Mouse (Mus musculus): ENCODE data around the gene Plekhm1. TPM values are rescaled to one million over a fixed set of nuclear protein-coding genes. Genes with fewer than 3 reads are reported as not detected.
"Not testable (repeated sequence)": the region's sequence is repeated elsewhere in the genome, so short reads cannot be mapped to it uniquely, and the experiment has no call there.

The Plekhm1 gene
- total RNA-seq (2021): 10 to 100 TPM; 17.0 to 17.7 TPM
- long read RNA-seq, experiment 1, partial matches to known transcripts: 4 of 11 reads
- long read RNA-seq, experiment 1, other reads (novel, unspliced or antisense): 7 of 11 reads
- long read RNA-seq, experiment 2, partial matches to known transcripts: 1 of 5 reads
- long read RNA-seq, experiment 2, other reads (novel, unspliced or antisense): 4 of 5 reads

DNA sequence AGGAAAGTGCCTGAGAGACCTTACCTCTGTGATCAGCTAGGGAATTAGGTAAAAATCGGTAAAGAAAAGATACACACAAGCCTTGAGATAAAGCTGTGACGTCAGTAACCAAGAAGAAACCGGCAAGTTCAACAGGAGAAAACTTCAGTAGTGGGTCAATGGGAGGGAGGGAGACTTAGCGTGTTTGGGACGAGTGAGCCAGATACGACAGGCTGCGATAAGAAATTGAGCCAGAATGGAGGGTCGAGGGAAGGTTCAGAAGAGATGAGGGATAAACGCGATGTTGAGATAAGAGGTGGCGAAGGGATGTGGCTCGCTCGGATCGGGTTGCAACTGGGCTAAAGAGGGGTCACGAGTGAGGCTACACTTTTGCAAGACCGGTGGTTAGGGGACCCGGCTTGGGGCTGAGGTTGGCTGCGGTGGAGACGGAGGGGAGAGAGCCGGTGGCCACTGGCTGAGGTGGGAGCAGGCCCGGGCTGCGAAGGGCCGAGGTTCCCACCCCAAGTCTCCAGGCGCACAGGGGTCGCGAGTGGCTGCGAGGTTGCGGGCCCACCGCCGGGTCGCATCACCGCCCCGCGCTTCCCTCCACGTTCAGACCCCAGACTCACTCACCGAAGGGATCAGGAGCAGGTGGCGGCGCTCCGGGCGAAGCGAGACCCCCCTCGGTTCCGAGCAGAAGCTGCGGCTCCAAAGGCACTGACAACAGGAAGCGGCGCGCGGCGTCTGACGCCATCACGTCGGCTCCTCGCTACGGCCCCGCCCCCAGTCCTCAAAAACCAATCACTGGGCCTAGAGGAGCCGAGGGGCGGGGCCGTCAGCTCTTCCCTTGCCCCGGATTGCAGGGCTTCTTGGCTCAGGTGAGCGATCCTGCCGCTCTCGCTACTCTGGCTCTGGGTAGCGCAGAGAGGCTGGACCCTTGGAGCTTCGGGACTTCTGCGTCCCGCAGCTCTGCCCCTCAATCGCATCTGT is at the start of gene Plekhm1:
TSS of gene Plekhm1 (minus strand) at position 707 of the 969 bp plus-strand sequence.
- DNase-seq (ENCODE audit: low spot score in 2 of 2): peak; percentile 92 to 97

GRCm38 (mm10) chr11:103451105-103451504 is 38.6 kb upstream of the Plekhm1 start:
- DNase-seq (ENCODE audit: low spot score in 2 of 2): not testable (repeated sequence)

- DNase-seq (ENCODE audit: low spot score in 2 of 2): not testable (repeated sequence)
These were observed 37.2 kb upstream of the Plekhm1 start for GRCm38 (mm10) chr11:103449721-103450120.

- no peak for DNase-seq (ENCODE audit: low spot score in 2 of 2)
These were observed 31.2 kb upstream of the Plekhm1 start for GRCm38 (mm10) chr11:103443678-103444077.

DNA sequence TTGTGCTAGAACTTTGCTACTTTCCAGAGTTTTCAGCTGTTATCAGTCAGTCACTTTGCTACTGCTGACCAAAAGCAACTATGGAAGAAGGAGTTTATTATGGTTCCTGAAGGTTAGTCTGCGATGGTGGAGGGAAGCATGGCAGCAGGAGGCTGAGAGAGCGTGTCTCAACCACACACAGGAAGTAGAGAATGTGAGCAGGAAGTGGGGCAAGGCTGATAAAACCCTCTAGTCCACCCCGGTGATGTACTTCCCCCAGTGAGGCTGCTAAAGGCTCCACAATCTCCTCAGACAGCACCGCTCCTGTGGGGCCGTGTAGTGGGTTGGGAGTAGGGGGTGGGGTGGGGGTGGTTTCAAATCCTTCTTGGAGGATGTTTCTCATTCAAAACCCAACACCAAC is 23.8 kb upstream of the Plekhm1 start:
- no peak for DNase-seq (ENCODE audit: low spot score in 2 of 2)

DNA sequence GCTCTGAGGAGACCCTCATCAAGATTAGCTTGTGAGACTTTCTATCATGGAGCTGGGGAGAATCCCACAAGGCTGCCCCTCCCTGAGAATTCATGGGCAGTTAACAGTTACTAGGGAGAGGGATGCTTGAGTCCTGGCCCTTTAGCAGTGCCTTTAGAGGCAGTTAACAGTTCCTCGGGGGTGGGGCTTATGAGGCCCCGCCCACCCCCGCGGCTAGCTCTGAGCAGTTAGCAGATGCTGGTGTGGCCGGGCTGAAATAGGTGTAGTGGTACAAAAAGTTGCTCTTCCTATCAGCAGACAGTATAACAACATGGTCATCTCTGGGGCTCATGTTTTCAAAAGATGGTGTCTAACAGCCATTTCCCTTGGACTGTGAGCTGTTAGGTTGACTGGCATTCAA is 12.5 kb upstream of the Plekhm1 start:
- no peak for DNase-seq (ENCODE audit: low spot score in 2 of 2)

DNA sequence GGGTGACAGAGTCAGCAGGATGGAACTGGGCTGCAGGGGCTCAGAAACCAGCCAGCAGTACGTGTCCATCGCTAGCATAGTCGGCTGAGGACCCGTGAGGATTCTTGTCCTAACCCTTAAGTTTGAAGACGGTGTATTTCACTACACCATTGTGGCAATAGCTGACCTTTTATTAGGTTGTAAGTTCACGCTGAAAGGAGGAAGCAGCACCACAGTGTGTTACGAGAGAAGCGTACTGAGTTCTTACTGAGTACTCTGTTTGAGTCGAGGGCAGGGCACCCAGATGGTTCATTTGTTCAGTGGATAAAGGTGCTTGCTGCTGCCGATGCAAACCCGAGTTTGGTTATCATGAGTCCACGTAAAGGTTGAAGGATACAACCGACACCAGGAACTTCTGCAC is 7.2 kb upstream of the Plekhm1 start:
- DNase-seq (ENCODE audit: low spot score in 2 of 2): no peak

DNA sequence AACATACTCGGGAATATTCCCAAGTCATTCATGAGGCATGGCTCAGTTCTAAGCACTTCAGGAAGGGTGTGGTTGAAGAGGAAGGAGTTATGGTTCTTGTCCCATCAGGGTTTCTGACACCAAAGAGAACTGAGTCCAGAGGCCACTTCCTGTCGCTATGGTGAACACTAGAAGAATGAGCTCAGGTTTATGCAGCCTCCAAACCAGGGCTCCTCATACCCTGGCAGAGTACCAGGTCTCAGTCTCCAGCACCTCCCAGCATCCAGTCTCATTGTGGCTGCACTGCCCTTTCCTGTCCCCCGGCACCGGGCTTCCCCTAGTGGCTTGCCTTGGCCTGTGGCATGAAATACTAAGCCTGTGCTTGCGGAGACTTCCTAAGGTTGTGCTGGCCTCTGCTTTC is 6.7 kb upstream of the Plekhm1 start:
- no peak for DNase-seq (ENCODE audit: low spot score in 2 of 2)

DNA sequence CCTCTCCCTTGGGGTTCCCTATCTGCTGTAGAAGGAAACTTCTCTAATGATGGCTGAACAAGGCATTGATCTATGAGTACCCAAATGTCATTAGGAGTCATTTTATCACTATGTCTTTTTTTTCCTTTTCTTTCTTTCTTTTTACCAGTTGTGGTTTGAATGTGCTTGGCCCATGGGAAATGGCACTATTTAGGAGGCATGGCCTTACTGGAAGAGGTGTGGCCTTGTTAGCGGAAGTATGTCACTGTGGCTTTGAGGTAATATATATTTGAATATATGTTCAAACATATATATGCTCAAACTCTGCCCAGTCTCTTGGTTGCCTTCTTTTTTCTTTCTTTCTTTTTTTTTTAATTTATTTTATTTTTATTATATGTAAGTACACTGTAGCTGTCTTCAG is 1.0 kb upstream of the Plekhm1 start:
- no peak for DNase-seq (ENCODE audit: low spot score in 2 of 2)

- DNase-seq (ENCODE audit: low spot score in 2 of 2): no peak
These were observed 500 bp upstream of the Plekhm1 start for GRCm38 (mm10) chr11:103412950-103413423.

DNA sequence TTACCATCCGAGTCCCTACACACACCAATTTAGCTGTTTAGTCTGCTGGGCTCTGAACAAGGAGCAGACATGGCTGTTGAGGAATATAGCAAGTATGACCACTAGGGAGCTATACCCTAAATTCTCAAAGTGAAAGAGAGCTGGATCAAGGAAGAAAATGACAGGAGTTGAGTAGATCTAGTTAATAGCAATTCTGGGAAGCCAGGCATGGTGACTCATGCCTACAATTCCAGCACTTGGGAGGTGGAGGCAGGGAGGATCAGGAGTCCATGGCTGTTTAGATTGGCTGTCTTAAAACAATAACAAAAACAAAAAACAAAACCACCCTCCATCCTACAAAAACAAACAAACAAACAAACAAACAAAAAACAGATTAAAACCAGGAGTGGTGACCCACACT is 1.2 kb downstream of the Plekhm1 start:
- no peak for DNase-seq (ENCODE audit: low spot score in 2 of 2)

DNA sequence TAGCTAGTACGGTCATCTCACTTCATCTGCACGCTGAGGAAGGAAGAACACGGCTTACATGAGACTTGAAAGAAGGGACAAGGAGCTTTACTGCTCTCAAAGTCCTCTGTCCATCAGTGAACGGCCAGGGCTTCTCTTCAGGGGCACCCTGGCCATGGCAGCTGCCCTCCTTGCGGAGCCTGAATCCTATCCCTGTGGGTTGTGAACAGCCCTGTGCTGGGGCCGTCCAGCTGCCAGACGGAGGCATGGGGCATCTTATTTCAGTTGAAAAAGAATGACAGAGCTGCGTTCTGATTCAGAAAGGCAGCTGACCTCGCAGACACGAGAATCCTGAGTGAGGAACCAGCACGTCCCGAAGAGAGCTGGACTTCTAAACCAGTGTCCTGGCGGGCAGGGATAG is 3.6 kb downstream of the Plekhm1 start:
- DNase-seq (ENCODE audit: low spot score in 2 of 2): no peak

DNA sequence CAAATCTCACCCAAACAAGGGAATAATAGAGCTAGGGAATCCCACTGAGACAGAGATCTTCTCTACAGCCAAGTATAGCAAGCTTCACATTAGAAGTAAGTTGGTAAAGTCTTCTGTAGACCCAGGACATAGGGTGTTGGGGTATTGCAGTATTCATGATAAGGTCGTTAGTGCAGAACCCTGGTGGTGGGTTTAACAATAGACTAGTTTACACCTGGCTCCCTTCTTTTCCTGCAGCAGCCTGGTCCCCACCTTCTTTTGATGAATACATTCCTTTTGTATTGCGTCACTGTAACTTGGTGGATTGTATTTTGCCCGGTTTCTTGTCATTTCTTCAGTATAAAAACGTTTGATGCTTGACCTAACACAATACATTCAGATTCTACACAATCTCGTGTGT is 5.4 kb downstream of the Plekhm1 start:
- DNase-seq (ENCODE audit: low spot score in 2 of 2): not testable (repeated sequence)

- no peak for DNase-seq (ENCODE audit: low spot score in 2 of 2)
These were observed 5.9 kb downstream of the Plekhm1 start for GRCm38 (mm10) chr11:103406551-103406950.

DNA sequence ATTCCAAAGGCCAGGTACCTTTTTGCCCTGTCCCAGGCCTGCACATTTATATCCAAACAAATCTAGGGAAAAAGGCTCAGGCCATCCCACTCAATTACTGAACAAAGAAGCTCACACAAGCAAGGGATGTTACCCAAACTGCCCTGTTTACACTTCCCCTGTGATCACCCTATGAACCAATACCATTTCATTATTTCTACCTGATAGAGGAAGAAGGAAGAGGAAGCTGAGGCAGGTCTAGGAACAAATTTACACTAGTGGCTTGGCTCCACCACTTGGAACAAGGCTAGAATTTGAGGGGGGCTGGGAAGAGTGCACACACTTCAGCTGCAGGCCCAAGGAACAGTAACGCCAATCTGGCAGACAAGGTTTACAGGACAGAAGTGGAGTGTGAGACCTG is 6.7 kb downstream of the Plekhm1 start:
- no peak for DNase-seq (ENCODE audit: low spot score in 2 of 2)

- no peak for DNase-seq (ENCODE audit: low spot score in 2 of 2)
These were observed 7.9 kb downstream of the Plekhm1 start for GRCm38 (mm10) chr11:103404618-103405017.

GRCm38 (mm10) chr11:103403776-103404175 is 8.7 kb downstream of the Plekhm1 start:
- no peak for DNase-seq (ENCODE audit: low spot score in 2 of 2)

GRCm38 (mm10) chr11:103402738-103403137 is 9.7 kb downstream of the Plekhm1 start:
- DNase-seq (ENCODE audit: low spot score in 2 of 2): peak in 1 of 2 experiments; percentile 41

DNA sequence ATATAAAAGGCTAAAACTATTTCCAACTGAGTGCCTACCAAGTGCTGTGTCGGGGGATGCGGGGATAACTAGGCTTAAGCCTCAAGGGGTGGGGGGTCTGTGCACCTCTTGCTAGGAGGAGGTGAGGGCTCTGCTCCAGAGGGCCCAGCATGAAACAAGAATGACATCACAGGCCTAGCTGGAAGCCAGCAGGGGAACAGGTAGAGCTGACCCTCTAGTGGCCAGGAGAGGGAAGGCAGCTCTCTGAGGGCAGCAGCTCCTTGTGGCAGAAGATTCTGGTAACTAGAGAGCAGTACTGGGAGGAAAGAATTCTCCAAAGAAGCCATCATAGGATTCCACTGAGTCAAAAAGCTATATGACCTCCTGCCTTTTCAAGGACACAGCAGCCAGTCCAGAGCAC is 10.3 kb downstream of the Plekhm1 start:
- peak in 1 of 2 experiments; percentile 16 for DNase-seq (ENCODE audit: low spot score in 2 of 2)

- DNase-seq (ENCODE audit: low spot score in 2 of 2): no peak
These were observed 12.5 kb downstream of the Plekhm1 start for GRCm38 (mm10) chr11:103399986-103400385.

DNA sequence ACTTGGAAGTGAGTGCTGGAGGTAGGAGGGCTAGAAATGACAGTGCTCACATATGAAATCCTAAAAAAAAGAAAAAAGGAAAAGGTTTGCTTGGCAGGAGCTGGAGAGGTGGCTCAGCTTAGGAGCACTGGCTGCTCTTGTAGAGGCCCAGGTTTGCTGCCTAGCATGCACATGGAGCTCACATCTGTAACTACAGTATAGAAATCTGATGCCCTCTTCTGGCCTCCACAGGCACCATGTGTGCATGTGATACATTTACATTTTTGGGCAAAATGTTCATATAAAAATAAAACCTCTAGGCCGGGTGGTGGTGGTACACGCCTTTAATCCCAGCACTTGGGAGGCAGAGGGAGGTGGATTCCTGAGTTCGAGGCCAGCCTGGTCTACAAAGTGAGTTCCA is 13.4 kb downstream of the Plekhm1 start:
- DNase-seq (ENCODE audit: low spot score in 2 of 2): no peak

- DNase-seq (ENCODE audit: low spot score in 2 of 2): no peak
These were observed 15.8 kb downstream of the Plekhm1 start for GRCm38 (mm10) chr11:103396682-103397081.

Data from layer of hippocampus, postnatal 14 days (tissue).